Mouse (Mus musculus): Measurements from ENCODE around the gene Flnc.

GRCm38 (mm10) chr6:29482691-29483090 lies 49.6 kb downstream of the Flnc start:
- TF ChIP-seq CTCF (IDR thresholded peaks at IDR 0.05; ENCODE audit: low read depth, low read length) (no peak), POLR2A (IDR thresholded peaks at IDR 0.05; ENCODE audit: extremely low read depth, insufficient read depth, low read length) (no peak)

Data from liver, adult 2 months (tissue).